Mouse (Mus musculus) cerebellum, adult 11-12 months (tissue): ENCODE measurements at regions not wholly inside any gene's neighbourhood (a gene's known extent, or its start where the extent isn't known, plus 50 kb on each side); places are given as distances from the start of the nearest gene placed in this dataset.
A peak's percentile ranks its signal among the peaks of the same experiment; 100 is the strongest.

Source experiments
- DNase-seq: peaks from one replicate; pipeline ENCODE4 v3.0.0; 2022

GRCm38 (mm10) chr7:70640574-70640973 is 274.0 kb upstream of the Nr2f2 start:
- no peak for DNase-seq

DNA sequence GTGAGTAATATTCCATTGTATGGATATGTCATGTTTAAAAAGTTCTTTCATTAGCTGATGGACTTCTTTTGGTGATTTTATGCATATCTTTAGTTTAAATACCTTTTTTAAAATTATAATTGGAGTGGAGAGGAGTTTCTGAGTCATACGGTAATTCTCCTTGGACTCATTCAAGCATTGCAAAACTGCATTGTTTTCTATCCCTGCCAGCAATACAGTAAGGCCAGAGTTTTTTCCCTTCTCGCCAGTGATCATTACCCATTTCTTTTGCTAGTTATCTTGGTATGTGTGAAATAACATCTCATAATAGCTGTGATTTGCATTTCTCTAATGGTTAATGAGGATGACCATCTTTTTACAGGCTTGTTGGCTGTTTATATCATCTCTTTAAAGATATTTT is 271.6 kb upstream of the Nr2f2 start:
- DNase-seq = no peak

DNA sequence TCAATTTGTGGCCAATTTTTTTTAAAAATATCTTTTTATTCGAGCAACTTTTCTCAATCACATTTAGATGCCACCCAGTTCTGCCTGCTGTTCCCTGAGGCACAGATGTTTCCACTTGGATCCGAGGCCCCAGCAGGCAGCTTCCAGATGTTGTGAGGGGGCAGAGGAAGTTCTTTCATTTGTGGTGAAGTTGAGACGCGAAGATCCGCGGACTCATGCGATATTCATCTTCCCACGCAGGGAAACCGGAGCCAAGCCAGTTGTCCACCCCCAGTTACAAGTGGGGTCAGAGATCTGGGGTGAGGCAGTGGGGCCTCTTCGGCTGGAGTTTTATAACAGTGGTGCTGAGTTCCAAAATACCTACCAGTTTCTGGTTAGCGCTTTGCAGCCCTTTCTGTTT is 267.5 kb upstream of the Nr2f2 start:
- DNase-seq = no peak

DNA sequence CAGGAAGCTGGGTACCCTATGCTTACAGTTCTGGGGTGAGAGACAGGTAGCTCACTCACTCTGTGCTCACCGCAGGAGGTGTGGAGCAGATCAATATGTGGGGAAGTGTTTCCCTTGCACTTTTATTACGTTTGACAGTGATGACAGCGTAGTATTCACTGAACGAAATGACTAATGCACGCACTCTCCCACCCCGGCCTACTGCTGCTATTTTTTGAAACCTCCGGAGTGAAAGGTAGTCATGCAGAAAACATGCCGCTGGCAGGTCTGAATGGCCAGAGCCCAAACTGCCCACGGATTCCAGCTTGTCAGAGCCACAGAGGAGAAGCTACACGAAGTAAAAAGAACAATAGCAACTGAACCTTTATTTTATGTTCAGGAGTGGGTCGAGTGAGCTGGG is 267.0 kb upstream of the Nr2f2 start:
- no peak for DNase-seq

- DNase-seq = no peak
Observed at GRCm38 (mm10) chr7:70625643-70626231, 259.2 kb upstream of the Nr2f2 start.

- DNase-seq = peak; percentile 6
Observed at GRCm38 (mm10) chr7:70624727-70625642, 258.4 kb upstream of the Nr2f2 start.

GRCm38 (mm10) chr7:70624031-70624726 is 257.6 kb upstream of the Nr2f2 start:
- DNase-seq = no peak

DNA sequence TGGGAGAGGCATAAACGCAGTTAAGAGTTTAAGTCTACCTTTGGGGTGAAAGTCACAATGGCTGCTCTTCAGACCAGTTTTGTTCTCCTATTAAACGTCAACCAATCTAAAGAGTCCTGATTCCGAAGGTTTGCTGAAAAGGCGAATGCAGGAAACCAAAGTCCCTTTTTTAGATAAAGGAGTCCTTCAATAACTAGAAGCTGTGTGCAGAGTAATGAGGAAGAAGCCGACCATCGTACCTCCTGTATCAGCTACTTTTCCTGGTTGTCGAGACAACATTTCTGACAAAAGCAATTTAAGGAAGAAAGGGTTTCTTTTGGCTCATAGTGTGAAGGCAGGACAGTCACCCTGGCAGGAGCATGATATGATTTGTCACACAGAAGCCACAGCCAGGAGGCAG is 252.9 kb upstream of the Nr2f2 start:
- DNase-seq = no peak

DNA sequence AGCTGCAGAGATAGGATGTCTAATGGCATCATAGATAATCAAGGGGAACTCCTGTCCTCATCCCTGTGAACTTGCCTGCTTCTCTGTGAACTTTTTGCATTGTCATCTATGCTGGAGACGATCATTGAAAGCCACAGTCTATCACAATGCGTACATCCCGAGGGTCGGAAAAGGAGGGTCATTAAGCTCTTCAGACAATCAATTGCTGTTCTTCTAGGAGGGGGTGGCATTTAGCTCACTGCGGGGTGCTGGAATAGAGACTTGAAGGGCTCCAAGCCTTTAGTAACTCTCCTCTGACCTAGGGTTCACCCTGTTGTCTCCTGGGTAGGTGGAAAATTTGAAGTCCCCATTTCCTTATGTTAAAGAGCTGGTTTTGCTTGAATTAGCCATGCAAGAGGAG is 251.7 kb upstream of the Nr2f2 start:
- no peak for DNase-seq

GRCm38 (mm10) chr7:70606511-70606910 is 240.0 kb upstream of the Nr2f2 start:
- no peak for DNase-seq

DNA sequence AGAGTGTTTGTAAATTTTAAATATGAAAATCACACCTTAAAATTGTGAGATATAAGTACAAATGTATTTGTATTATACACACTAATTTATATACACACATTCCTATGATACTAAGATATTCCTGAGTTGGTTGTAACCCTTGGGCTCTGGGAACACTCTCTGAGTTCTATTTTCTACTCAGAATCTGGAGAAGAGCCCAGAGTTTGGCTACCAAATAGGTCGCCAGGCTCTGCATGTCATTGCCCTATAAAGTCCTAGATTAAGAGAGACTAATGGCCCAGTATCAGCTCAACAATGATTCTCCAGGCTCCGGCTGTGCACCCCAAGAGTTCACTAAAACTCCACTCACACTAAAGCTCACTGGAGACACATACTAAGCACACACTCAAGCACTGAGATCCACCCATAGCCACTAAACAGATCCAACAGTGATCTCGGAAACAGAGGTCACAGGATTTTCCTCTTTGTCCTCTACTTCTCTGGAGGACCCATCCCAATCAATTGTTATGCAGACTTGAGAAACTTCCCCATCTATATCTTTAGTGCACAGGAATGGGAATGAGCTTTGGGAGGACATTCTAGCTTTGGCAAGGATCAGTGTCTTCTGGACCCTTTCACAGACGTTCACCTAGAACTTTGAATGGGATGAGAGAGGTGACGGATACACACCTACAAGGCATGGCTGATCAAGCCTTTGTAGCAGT is 238.1 kb upstream of the Nr2f2 start:
- no peak for DNase-seq

DNA sequence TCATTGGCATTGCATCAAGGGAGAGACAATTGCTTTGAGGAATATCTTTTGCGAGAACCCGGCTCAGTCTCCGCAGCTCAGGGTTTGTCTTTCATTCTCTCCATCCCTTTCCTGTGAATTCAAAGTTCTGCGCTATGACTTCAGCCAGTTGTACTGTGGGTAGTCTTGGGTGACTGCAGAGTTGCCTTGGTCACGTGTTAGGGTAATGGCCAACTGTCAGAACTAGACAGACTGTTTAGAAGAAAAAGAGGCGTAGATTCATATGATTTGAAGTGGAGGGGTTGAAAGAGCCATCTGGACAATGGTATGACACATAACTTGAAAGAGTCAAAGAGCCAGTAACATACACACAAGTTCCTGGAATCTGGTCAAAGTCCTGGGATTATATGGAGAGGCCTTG is 226.5 kb upstream of the Nr2f2 start:
- no peak for DNase-seq

DNA sequence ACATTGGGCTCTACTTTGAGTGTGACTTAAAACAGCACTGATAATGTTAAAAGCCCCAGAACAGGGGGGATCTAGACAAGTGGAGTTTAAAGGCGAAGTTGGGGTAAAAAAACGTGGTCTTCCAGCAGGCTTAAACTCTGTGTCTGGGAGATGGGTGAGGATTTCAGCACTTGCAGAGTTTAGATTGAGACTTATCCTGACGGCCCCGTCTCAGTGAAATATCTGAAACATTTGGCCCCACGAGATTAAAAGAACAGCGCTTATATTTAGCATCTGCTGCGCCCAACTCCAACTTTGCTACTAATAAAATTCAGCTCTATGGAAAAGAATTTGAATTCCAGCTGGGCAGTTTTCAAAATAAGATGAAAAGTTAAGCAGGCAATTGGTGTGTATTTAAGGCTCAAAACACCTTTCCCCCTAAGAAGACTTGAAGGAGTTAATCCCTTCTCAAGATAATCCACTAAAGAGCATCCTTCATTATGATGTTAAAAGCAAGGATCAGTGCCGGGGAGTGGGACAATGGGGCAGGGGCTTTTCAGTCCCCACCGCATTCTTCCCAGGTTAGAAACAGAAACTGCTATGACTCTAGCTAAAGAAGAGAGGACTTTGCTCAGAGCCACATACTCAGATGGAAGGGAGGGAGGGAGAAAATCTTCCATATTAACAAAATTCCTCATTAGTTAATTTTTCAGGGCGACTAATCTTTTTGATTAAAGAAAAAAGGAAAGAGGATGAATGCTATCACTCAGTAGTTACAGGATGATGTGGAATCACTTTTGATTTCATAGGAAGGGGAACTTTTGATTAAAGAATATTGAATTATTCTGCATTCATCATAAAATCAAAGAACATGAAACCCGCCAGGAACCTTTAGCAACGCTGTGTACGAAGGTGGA is 225.1 kb upstream of the Nr2f2 start:
- no peak for DNase-seq

GRCm38 (mm10) chr7:70589713-70590112 is 223.2 kb upstream of the Nr2f2 start:
- DNase-seq = no peak

- no peak for DNase-seq
Observed at GRCm38 (mm10) chr7:70588061-70588460, 221.5 kb upstream of the Nr2f2 start.

DNA sequence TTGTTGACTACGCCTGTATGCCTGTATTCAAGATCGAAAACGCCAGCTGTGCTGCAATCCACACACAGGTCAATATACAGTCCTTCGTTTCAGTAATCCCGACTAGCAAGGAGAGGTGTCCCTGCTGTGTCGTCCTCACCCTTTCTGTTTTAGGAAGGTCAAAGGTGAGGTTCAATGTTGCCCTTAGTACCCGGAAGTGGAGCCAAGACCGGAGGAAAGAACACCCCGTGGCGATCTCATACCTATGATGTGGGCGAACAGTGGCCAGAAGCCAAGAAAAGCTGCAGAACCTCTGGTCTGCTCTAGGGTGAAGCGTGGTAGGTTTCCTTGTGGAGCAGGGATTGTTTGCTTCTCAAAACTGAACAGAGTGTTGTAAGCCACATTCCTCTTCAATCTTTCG is 217.9 kb upstream of the Nr2f2 start:
- DNase-seq = no peak

GRCm38 (mm10) chr7:70576112-70576910 is 209.8 kb upstream of the Nr2f2 start:
- no peak for DNase-seq

GRCm38 (mm10) chr7:70575614-70576013 is 209.1 kb upstream of the Nr2f2 start:
- DNase-seq = no peak

DNA sequence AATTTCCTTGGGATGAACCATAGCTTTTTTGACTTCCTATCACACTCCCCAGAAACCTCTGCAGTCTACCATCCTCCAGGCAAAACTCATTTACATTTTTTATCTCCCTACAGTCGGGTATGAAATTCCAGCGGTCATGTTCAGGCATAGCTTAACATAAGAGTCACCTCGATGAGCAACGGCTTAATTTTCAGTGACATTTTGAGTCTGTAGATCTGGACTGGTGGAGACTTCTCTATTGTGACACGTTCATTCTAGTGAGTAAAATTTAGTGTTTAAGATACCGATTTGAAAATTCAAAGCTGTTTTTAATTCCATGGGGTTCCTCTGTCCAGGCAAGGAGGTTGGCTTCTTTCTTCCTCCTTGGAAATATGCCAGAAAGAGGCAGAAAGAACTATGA is 207.7 kb upstream of the Nr2f2 start:
- DNase-seq = no peak

DNA sequence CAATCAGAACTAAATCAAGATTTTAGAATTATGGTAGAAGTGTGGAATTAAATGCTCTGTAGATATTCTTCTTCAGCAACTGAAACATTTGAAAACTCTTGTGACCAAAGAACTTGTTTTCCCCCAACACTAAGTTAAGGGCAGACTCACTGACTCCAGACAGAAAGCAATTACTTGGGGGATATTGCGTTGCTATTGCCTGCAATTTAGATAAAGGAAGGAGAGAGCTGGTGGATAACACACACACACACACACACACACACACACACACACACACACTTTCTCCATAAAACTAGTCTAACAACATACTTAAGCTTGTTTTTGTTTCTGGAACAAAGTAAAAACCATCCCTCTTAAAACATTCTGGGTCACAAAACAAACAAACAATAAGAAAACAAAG is 198.5 kb upstream of the Nr2f2 start:
- DNase-seq = no peak

- no peak for DNase-seq
Observed at GRCm38 (mm10) chr7:70548936-70549450, 182.5 kb upstream of the Nr2f2 start.
